Mouse (Mus musculus) intestine, embryonic 15.5 days (tissue): ENCODE data around the gene Cdr2l. TPM values are rescaled to one million over a fixed set of nuclear protein-coding genes. Genes with fewer than 3 reads are reported as not detected.
A peak's percentile ranks its signal among the peaks of the same experiment; 100 is the strongest.
"Not testable (repeated sequence)": the region's sequence is repeated elsewhere in the genome, so short reads cannot be mapped to it uniquely, and the experiment has no call there.

Experiments
- ATAC-seq: fragments of 200-750 bp; cut with Nextera tagmentation; 2 replicates; pipeline ENCODE4 v1.8.0; 2017; ENCODE audit warnings: moderate TSS enrichment, moderate library complexity
- H3K27ac ChIP-seq: fragments of 300-500 bp; sonication (generic); 2 replicates; pipeline ENCODE4 v1.5.1; 2015; ENCODE audit warnings: mild to moderate bottlenecking, inconsistent platforms
- H3K27me3 ChIP-seq: fragments of 300-500 bp; sonication (generic); replicated peaks from 2 replicates; pipeline ENCODE4 v1.6.1; 2015; ENCODE audit warnings: inconsistent platforms
- H3K36me3 ChIP-seq: fragments of 300-500 bp; sonication (generic); 2 replicates; pipeline ENCODE4 v1.6.1; 2015; ENCODE audit warnings: inconsistent platforms
- H3K4me1 ChIP-seq: fragments of 300-500 bp; sonication (generic); replicated peaks from 2 replicates; pipeline ENCODE4 v1.6.1; 2015; ENCODE audit warnings: inconsistent platforms
- H3K4me2 ChIP-seq: fragments of 300-500 bp; sonication (generic); replicated peaks from 2 replicates; pipeline ENCODE4 v1.6.1; 2015; ENCODE audit warnings: mild to moderate bottlenecking, inconsistent platforms
- H3K4me3 ChIP-seq: fragments of 300-500 bp; sonication (generic); replicated peaks from 2 replicates; pipeline ENCODE4 v1.5.1; 2015; ENCODE audit warnings: inconsistent platforms
- H3K9ac ChIP-seq: fragments of 300-500 bp; sonication (generic); 2 replicates; pipeline ENCODE4 v1.6.1; 2015; ENCODE audit warnings: inconsistent platforms
- H3K9me3 ChIP-seq: fragments of 300-500 bp; sonication (generic); 2 replicates; pipeline ENCODE4 v1.6.1; 2016; ENCODE audit warnings: inconsistent platforms
- WGBS: fragments of 180-500 bp; shearing (Covaris S2); methylation state at CpG from one replicate; pipeline ENCODE4 v1.1.7; 2015; 5-methylcytosine and 5-hydroxymethylcytosine counted together
- polyA plus RNA-seq: library from polyadenylated mRNA; unstranded; fragments of >200 nt; fragmentation: Nextera tagmentation; extraction: Ambion mirVana; gene quantifications from 2 replicates; pipeline ENCODE4 v1.2.1, GENCODE M21; 2015

Cdr2l gene
- polyA plus RNA-seq, 1 experiment from 2014 or later, result 7.5 TPM

GRCm38 (mm10) chr11:115372737-115373136 is 9.0 kb upstream of the Cdr2l start:
- Histone ChIP-seq H3K4me2 (no peak overlapping the region), H3K27ac (no peak overlapping the region), H3K9ac (no peak overlapping the region), H3K9me3 (no peaks in the 10 kb centered on the region), H3K27me3 (peaks cover 3% of the 10 kb centered on the region), H3K4me1 (peaks cover 7% of the 10 kb centered on the region), H3K36me3 (no peaks in the 10 kb centered on the region), H3K4me3 (no peak overlapping the region)
- 52% methylated on average over 2 of the region's 2 CpGs for WGBS
- no peak for ATAC-seq

GRCm38 (mm10) chr11:115373805-115374694 is 7.7 kb upstream of the Cdr2l start:
- no peaks in the 10 kb centered on the region for H3K9me3 ChIP-seq
- WGBS, result 2% methylated on average over 30 of the region's 30 CpGs
- H3K27me3 ChIP-seq, result peaks cover 3% of the 10 kb centered on the region; the same call in 1 of the 2 replicates
- H3K4me1 ChIP-seq, result peaks cover 6% of the 10 kb centered on the region
- H3K27ac ChIP-seq, result no peak overlapping the region
- peak overlapping the region; percentile 49 for H3K9ac ChIP-seq
- peak overlapping the region; percentile 78 for H3K4me2 ChIP-seq
- ATAC-seq, result peak; percentile 48; the same call in 1 of the 2 replicates
- H3K4me3 ChIP-seq, result peak overlapping the region; percentile 34
- H3K36me3 ChIP-seq, result no peaks in the 10 kb centered on the region

GRCm38 (mm10) chr11:115374695-115375425 is 6.9 kb upstream of the Cdr2l start:
- WGBS, result 63% methylated on average over 12 of the region's 12 CpGs
- Histone ChIP-seq H3K9me3 (no peaks in the 10 kb centered on the region), H3K9ac (no peak overlapping the region), H3K4me2 (peak overlapping the region; percentile 78; the same call in 1 of the 2 replicates), H3K4me1 (peaks cover 6% of the 10 kb centered on the region), H3K4me3 (peak overlapping the region; percentile 34; the same call in 1 of the 2 replicates), H3K36me3 (no peaks in the 10 kb centered on the region), H3K27ac (no peak overlapping the region), H3K27me3 (peaks cover 3% of the 10 kb centered on the region; the same call in 1 of the 2 replicates)
- no peak for ATAC-seq

GRCm38 (mm10) chr11:115376722-115377121 is 5.0 kb upstream of the Cdr2l start:
- H3K36me3 ChIP-seq, result no peaks in the 10 kb centered on the region
- 0 out of 2 replicates have a peak, but pooled peaks cover 3% of the 10 kb centered on the region for H3K27me3 ChIP-seq
- H3K4me2 ChIP-seq, result no peak overlapping the region
- no peak overlapping the region for H3K9ac ChIP-seq
- no peak overlapping the region for H3K27ac ChIP-seq
- peaks cover 6% of the 10 kb centered on the region for H3K4me1 ChIP-seq
- WGBS, result 55% methylated on average over 7 of the region's 7 CpGs
- no peaks in the 10 kb centered on the region for H3K9me3 ChIP-seq
- H3K4me3 ChIP-seq, result no peak overlapping the region
- ATAC-seq, result no peak

- no peak overlapping the region for H3K27ac ChIP-seq
- H3K36me3 ChIP-seq, result no peaks in the 10 kb centered on the region
- no peak overlapping the region for H3K4me2 ChIP-seq
- 0 out of 2 replicates have a peak, but pooled peaks cover 3% of the 10 kb centered on the region for H3K27me3 ChIP-seq
- H3K9ac ChIP-seq, result no peak overlapping the region
- ATAC-seq, result no peak
- peaks cover 6% of the 10 kb centered on the region for H3K4me1 ChIP-seq
- H3K4me3 ChIP-seq, result no peak overlapping the region
- 86% methylated on average over 4 of the region's 4 CpGs for WGBS
- no peaks in the 10 kb centered on the region for H3K9me3 ChIP-seq
Measured at GRCm38 (mm10) chr11:115377254-115377653, 4.5 kb upstream of the Cdr2l start.

- WGBS, result 87% methylated on average over 7 of the region's 7 CpGs
Measured at GRCm38 (mm10) chr11:115377854-115378253, 3.9 kb upstream of the Cdr2l start.

GRCm38 (mm10) chr11:115381276-115381675 is 440 bp upstream of the Cdr2l start:
- Histone ChIP-seq H3K4me2 (peak overlapping the region; percentile 91), H3K4me1 (peaks cover 21% of the 10 kb centered on the region)

More at GRCm38 (mm10) chr11:115377854-115378253, 3.9 kb upstream of the Cdr2l start:
- Histone ChIP-seq H3K4me3 (no peak overlapping the region), H3K27ac (no peak overlapping the region), H3K4me1 (peaks cover 11% of the 10 kb centered on the region), H3K36me3 (no peaks in the 10 kb centered on the region), H3K27me3 (0 out of 2 replicates have a peak, but pooled peaks cover 3% of the 10 kb centered on the region), H3K4me2 (no peak overlapping the region), H3K9ac (no peak overlapping the region), H3K9me3 (no peaks in the 10 kb centered on the region)
- ATAC-seq, result no peak

GRCm38 (mm10) chr11:115382891-115383290 is 1.2 kb downstream of the Cdr2l start:
- H3K36me3 ChIP-seq, result no peaks in the 10 kb centered on the region
- 32% methylated on average over 5 of the region's 5 CpGs for WGBS
- H3K4me1 ChIP-seq, result peaks cover 21% of the 10 kb centered on the region
- H3K9me3 ChIP-seq, result no peaks in the 10 kb centered on the region
- H3K4me3 ChIP-seq, result peak overlapping the region; percentile 82
- no peak overlapping the region for H3K27ac ChIP-seq
- no peaks in the 10 kb centered on the region for H3K27me3 ChIP-seq
- H3K4me2 ChIP-seq, result peak overlapping the region; percentile 91
- H3K9ac ChIP-seq, result peak overlapping the region; percentile 87; the same call in 1 of the 2 replicates
- no peak for ATAC-seq

More at GRCm38 (mm10) chr11:115381276-115381675, 440 bp upstream of the Cdr2l start:
- ATAC-seq, result no peak
- Histone ChIP-seq H3K27ac (peak overlapping the region; percentile 66; the same call in 1 of the 2 replicates), H3K36me3 (no peaks in the 10 kb centered on the region), H3K9ac (peak overlapping the region; percentile 34; the same call in 1 of the 2 replicates), H3K9me3 (no peaks in the 10 kb centered on the region), H3K4me3 (peak overlapping the region; percentile 82), H3K27me3 (no peaks in the 10 kb centered on the region)
- WGBS, result 14% methylated on average over 9 of the region's 9 CpGs

GRCm38 (mm10) chr11:115383701-115384474 is 2.2 kb downstream of the Cdr2l start:
- H3K36me3 ChIP-seq, result no peaks in the 10 kb centered on the region

GRCm38 (mm10) chr11:115384587-115384986 is 2.9 kb downstream of the Cdr2l start:
- peak overlapping the region; percentile 21; the same call in 1 of the 2 replicates for H3K9ac ChIP-seq
- no peak overlapping the region for H3K27ac ChIP-seq
- no peak for ATAC-seq
- H3K4me1 ChIP-seq, result peaks cover 21% of the 10 kb centered on the region
- H3K27me3 ChIP-seq, result no peaks in the 10 kb centered on the region
- no peak overlapping the region for H3K4me3 ChIP-seq
- 82% methylated on average over 5 of the region's 5 CpGs for WGBS
- no peaks in the 10 kb centered on the region for H3K36me3 ChIP-seq
- H3K4me2 ChIP-seq, result peak overlapping the region; percentile 91
- no peaks in the 10 kb centered on the region for H3K9me3 ChIP-seq

More at GRCm38 (mm10) chr11:115383701-115384474, 2.2 kb downstream of the Cdr2l start:
- H3K9ac ChIP-seq, result peak overlapping the region; percentile 17; the same call in 1 of the 2 replicates
- H3K4me3 ChIP-seq, result 0 out of 2 replicates have a peak overlapping the region, but pooled peaks have one; percentile 1
- no peaks in the 10 kb centered on the region for H3K27me3 ChIP-seq
- no peaks in the 10 kb centered on the region for H3K9me3 ChIP-seq
- ATAC-seq, result no peak
- peak overlapping the region; percentile 91 for H3K4me2 ChIP-seq
- H3K27ac ChIP-seq, result peak overlapping the region; percentile 44
- peaks cover 21% of the 10 kb centered on the region for H3K4me1 ChIP-seq
- WGBS, result 55% methylated on average over 16 of the region's 16 CpGs

- not testable (repeated sequence) for H3K27ac ChIP-seq, H3K4me2 ChIP-seq, H3K9ac ChIP-seq, H3K27me3 ChIP-seq, ATAC-seq, H3K36me3 ChIP-seq, H3K9me3 ChIP-seq, H3K4me3 ChIP-seq
- 84% methylated on average over 3 of the region's 3 CpGs for WGBS
- H3K4me1 ChIP-seq, result peaks cover 21% of the 10 kb centered on the region
Measured at GRCm38 (mm10) chr11:115386859-115387258, 5.1 kb downstream of the Cdr2l start.
